Mouse (Mus musculus) erythroblast, embryonic 14.5 days (primary cell): ENCODE data around the gene Ccm2.

ENCODE experiments used
- GATA1 ChIP-seq: IDR thresholded peaks from 2 replicates; pipeline ENCODE4 v1.6.1; 2012; ENCODE audit warnings: low read length, inconsistent platforms, mixed read lengths
- TAL1 ChIP-seq: IDR thresholded peaks from 3 replicates; pipeline ENCODE4 v1.6.1; 2012; ENCODE audit warnings: low read length, inconsistent platforms, mixed read lengths

DNA sequence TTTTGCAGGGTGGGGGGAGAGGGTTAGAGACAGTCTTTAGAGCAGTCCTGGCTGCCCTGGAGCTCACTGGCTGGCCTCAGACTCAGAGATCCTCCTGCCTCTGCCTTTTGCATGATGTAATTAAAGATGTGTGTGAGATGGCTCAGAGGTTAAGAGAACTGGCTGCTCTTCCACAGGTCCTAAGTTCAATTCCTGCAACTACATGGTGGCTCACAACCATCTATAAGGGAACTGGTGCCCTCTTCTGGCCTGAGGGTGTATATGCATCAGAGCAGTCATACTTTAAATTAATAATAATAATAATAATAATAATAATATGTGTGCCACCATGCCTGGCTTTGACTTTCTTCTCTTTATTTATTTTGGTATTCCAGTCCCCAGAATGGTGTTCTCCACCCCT, 83.0 kb downstream of the Ccm2 start:
- TF ChIP-seq TAL1, result no peak
- no peak for TF ChIP-seq GATA1
